Mouse (Mus musculus): ENCODE measurements around the gene App. TPM values are rescaled to one million over a fixed set of nuclear protein-coding genes. Genes with fewer than 3 reads are reported as not detected.

Gene App
- 341 and 459 TPM in 2 replicates for polyA plus RNA-seq (2012; rRNA removed)

- DNase-seq (ENCODE audit: low spot score): peak; percentile 95
These were observed at the start of gene App for GRCm38 (mm10) chr16:85173373-85174081. Gene App, minus strand, starts transcription at chr16:85173766.

DNA sequence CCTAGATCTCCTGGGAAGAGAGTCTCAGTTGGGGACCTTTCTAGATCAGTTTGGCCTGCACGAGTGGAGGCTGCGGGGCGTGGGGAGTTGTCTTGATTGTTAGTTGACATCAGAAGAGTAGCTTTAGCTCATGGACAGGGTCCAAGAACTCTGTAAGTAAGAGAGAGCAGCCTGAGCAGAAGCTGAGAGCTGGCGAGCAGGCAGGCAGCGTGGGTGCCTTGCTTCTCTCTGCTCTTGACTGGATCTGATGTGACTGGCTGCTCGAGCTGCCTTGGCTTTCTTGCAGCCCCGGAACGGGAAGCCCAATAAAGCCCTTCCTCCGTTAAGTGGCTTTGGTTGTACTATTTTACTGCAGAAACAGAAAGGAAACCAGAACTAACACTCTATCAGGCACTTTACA is 42.3 kb upstream of the App start:
- no peak for DNase-seq (ENCODE audit: low spot score)

- DNase-seq (ENCODE audit: low spot score): no peak
These were observed 41.6 kb upstream of the App start for GRCm38 (mm10) chr16:85215173-85215572.

- DNase-seq (ENCODE audit: low spot score): no peak
These were observed 22.1 kb upstream of the App start for GRCm38 (mm10) chr16:85195622-85196021.

GRCm38 (mm10) chr16:85195167-85195566 is 21.6 kb upstream of the App start:
- no peak for DNase-seq (ENCODE audit: low spot score)

DNA sequence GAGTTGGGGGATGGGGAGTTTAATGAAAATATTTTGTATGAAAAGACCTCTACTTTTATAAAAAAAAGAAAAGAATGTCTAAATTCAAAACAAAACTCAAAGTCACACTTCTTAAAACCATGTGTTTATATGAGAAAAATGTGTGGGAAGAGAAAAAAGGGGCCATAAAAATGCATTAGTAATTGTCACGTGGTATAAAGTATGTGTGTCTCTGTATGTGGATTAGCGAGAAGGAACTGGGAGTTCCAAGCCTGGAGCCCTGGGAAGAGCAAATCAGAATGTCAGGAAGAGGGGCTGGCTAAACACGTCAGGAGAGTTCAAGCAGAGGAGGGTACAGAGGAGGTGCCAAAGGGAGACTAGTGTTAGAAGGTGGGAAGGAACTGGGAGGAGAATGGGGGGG is 7.9 kb upstream of the App start:
- DNase-seq (ENCODE audit: low spot score): no peak

- no peak for DNase-seq (ENCODE audit: low spot score)
These were observed 7.1 kb upstream of the App start for GRCm38 (mm10) chr16:85180710-85181109.

DNA sequence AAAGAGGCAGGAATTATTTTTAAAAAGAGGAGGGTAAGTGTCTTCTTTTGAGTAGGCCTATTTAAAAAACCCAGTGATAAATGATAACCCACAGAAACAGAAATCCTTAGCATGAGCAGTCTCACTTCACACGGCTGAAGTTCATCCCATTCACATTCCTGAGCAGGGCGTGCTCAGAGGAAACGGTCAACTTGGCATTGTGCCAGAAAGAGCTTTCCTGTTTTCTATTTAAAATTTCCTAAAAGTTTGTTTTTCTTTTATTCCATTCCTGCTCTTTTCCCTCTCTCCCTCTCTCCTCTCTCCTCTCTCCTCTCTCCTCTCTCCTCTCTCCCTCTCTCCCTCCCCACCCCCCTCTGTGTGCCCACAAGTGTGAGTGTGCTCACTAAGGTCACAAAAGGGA is 3.1 kb upstream of the App start:
- DNase-seq (ENCODE audit: low spot score): no peak

GRCm38 (mm10) chr16:85172571-85173372 is 794 bp downstream of the App start:
- peak; percentile 60 for DNase-seq (ENCODE audit: low spot score)

GRCm38 (mm10) chr16:85171976-85172570 is 1.5 kb downstream of the App start:
- DNase-seq (ENCODE audit: low spot score): no peak

- no peak for DNase-seq (ENCODE audit: low spot score)
These were observed 2.6 kb downstream of the App start for GRCm38 (mm10) chr16:85170826-85171510.

DNA sequence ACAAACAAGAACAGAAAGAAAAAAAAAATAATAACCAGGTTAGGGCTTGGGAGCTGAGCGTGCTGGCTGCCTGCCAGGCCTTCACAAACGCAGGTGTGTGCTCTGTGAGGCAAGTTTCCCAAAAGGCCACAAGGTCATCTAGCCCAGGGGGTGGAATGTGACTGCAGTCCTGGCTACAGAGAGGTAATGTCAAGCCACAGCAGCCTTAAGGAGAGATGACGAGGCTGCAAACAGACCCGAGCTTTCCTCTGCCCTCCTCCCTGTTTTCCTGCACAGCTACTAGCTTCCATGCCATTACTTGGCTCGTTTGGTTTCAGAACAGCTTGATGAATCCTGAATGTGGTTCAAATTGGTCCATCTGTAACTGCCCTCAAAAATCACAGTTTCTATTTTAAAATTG is 4.7 kb downstream of the App start:
- DNase-seq (ENCODE audit: low spot score): no peak

GRCm38 (mm10) chr16:85166205-85166604 is 7.4 kb downstream of the App start:
- no peak for DNase-seq (ENCODE audit: low spot score)

DNA sequence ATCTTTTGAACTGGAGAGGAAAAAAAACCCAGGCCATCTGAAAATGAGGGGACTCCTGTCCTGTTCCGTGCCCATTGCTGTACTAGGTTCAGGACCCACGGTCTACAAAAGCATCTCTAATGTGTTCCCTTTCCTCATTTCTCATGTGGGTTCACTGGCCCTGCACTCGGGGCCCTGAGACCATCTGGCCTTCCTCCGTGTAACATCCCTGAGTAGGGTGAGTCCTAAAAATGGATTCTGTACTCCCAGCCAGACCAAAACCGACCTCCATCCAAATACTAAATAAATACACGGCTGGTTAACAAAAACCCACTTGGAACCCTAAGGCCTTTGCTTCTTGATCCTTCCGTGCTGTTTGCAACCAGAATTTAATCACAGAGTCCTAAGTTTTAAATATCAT is 7.9 kb downstream of the App start:
- no peak for DNase-seq (ENCODE audit: low spot score)

- no peak for DNase-seq (ENCODE audit: low spot score)
These were observed 8.4 kb downstream of the App start for GRCm38 (mm10) chr16:85165177-85165576.

- DNase-seq (ENCODE audit: low spot score): no peak
These were observed 10.8 kb downstream of the App start for GRCm38 (mm10) chr16:85162779-85163178.

DNA sequence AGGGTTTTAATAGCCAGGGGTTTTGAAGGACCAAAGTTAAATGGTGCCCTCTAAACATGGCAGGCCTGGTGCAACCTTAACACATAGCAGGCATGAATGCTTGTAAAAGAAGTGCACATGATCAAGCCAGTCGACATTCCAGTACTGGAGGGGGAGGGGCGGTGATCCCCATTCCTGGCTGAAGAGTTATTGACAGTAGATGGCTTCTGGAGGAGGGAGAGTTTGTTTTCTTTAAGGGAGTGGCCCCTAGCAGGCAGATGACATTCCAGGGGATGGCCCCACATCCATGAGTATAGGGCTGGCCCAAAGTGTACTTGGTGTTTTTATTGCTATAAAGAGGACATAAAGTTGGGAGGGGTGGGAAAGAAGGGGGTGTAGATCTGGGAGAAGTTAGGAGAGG is 13.4 kb downstream of the App start:
- no peak for DNase-seq (ENCODE audit: low spot score)

- DNase-seq (ENCODE audit: low spot score): no peak
These were observed 15.6 kb downstream of the App start for GRCm38 (mm10) chr16:85157796-85158546.

GRCm38 (mm10) chr16:85157156-85157555 is 16.4 kb downstream of the App start:
- DNase-seq (ENCODE audit: low spot score): no peak

- DNase-seq (ENCODE audit: low spot score): no peak
These were observed 17.7 kb downstream of the App start for GRCm38 (mm10) chr16:85155836-85156235.

GRCm38 (mm10) chr16:85152457-85152856 is 21.1 kb downstream of the App start:
- no peak for DNase-seq (ENCODE audit: low spot score)

DNA sequence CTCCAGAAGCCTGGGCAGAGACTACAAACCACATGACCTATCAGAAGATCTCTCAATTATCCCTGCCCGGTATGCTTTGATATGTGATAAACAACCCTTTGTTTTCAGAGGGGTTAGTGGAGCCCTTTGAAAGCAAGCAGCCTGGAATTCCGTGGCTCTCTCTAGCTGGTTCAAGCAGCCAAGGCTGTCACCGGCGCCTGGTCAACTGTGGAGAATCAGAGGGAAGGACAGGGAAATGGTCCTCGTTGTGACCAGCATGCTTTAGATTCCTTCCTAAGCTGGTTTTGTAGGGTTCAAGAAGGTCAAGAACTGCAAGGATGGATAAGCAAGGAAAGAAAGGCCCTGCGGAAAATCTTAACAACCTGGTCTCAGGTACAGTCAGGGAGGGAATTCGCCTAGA is 21.9 kb downstream of the App start:
- DNase-seq (ENCODE audit: low spot score): no peak

Data from urinary bladder, adult 2 months (tissue).